Mouse (Mus musculus): ENCODE data around the gene Prkcb.

Gene Prkcb

GRCm38 (mm10) chr7:122320843-122321544 is 32.4 kb downstream of the Prkcb start:
- DNase-seq (ENCODE audit: low spot score), result no peak

GRCm38 (mm10) chr7:122322038-122322690 is 33.6 kb downstream of the Prkcb start:
- DNase-seq (ENCODE audit: low spot score), result no peak

- DNase-seq (ENCODE audit: low spot score), result no peak
Observed at GRCm38 (mm10) chr7:122327942-122328341, 39.4 kb downstream of the Prkcb start.

- DNase-seq (ENCODE audit: low spot score), result no peak
Observed at GRCm38 (mm10) chr7:122328466-122328865, 39.9 kb downstream of the Prkcb start.

- DNase-seq (ENCODE audit: low spot score), result no peak
Observed at GRCm38 (mm10) chr7:122329588-122329987, 41.0 kb downstream of the Prkcb start.

GRCm38 (mm10) chr7:122333686-122334085 is 45.1 kb downstream of the Prkcb start:
- no peak for DNase-seq (ENCODE audit: low spot score)

- no peak for DNase-seq (ENCODE audit: low spot score)
Observed at GRCm38 (mm10) chr7:122337302-122337701, 48.8 kb downstream of the Prkcb start.

- no peak for DNase-seq (ENCODE audit: low spot score)
Observed at GRCm38 (mm10) chr7:122338055-122338454, 49.5 kb downstream of the Prkcb start.

GRCm38 (mm10) chr7:122339476-122339875 is 50.9 kb downstream of the Prkcb start:
- DNase-seq (ENCODE audit: low spot score), result no peak

GRCm38 (mm10) chr7:122341813-122342212 is 53.3 kb downstream of the Prkcb start:
- no peak for DNase-seq (ENCODE audit: low spot score)

GRCm38 (mm10) chr7:122344656-122345055 is 56.1 kb downstream of the Prkcb start:
- DNase-seq (ENCODE audit: low spot score), result no peak

GRCm38 (mm10) chr7:122346251-122347242 is 58.0 kb downstream of the Prkcb start:
- no peak for DNase-seq (ENCODE audit: low spot score)

GRCm38 (mm10) chr7:122347433-122347832 is 58.9 kb downstream of the Prkcb start:
- DNase-seq (ENCODE audit: low spot score), result no peak

GRCm38 (mm10) chr7:122349961-122350360 is 61.4 kb downstream of the Prkcb start:
- DNase-seq (ENCODE audit: low spot score), result no peak

- DNase-seq (ENCODE audit: low spot score), result no peak
Observed at GRCm38 (mm10) chr7:122350741-122351140, 62.2 kb downstream of the Prkcb start.

GRCm38 (mm10) chr7:122351816-122352215 is 63.3 kb downstream of the Prkcb start:
- no peak for DNase-seq (ENCODE audit: low spot score)

GRCm38 (mm10) chr7:122352566-122353277 is 64.2 kb downstream of the Prkcb start:
- no peak for DNase-seq (ENCODE audit: low spot score)

GRCm38 (mm10) chr7:122353329-122353728 is 64.8 kb downstream of the Prkcb start:
- no peak for DNase-seq (ENCODE audit: low spot score)

GRCm38 (mm10) chr7:122356941-122357340 is 68.4 kb downstream of the Prkcb start:
- DNase-seq (ENCODE audit: low spot score), result no peak

- peak; percentile 37 for DNase-seq (ENCODE audit: low spot score)
Observed at GRCm38 (mm10) chr7:122357847-122358246, 69.3 kb downstream of the Prkcb start.

- no peak for DNase-seq (ENCODE audit: low spot score)
Observed at GRCm38 (mm10) chr7:122366635-122367034, 78.1 kb downstream of the Prkcb start.

Measured in ovary, postnatal 36 days (tissue).